Mouse (Mus musculus): ENCODE measurements around the gene Bphl. TPM values are rescaled to one million over a fixed set of nuclear protein-coding genes. Genes with fewer than 3 reads are reported as not detected.

Bphl gene
- 38.0 TPM for polyA plus RNA-seq (2017; shearing (Covaris generic))

DNA sequence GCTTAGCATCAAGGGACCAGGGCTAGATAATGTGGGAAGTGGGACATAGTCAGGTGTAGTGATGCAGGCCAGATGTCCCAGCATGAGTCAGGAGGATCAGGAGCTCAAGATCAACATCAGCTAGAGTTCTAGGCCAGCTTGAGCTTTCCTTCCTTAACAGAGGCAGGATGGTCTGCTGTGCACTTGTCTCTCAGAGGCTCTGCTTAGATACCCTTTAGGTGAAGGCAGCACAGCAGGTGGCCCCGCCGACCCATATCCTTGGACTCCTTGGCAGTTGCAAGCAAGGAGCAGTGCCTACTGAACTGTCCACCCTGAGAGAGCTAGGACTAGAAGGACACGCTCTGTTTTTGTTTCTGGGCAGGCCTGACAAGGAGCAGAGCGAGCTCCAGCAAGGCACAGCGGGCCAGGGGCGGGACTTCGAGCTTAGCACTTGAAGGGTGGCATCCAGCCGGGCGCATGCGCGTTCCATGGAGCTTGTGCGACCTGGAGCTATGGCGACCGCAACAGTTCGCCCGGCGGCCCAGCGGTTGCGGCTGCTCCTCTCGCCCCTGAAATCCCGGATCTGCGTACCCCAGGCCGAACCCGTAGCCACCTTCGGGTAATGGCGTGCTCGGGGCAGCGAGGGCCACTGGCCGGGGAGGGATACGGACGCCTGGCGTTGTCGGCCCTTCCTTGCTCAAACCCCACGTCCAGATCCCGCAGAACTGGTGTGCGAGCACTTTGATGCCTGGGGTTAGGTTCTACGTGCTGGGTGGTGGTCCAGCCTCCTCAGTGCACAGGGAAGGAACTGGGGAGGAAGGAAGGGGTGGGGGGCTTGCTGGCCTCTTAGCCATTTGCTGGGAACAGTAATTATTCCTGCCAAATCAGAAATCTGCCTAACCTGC is at the start of gene Bphl:
Gene Bphl, plus strand, starts transcription at position 426 of the 884 bp plus-strand sequence.

DNA sequence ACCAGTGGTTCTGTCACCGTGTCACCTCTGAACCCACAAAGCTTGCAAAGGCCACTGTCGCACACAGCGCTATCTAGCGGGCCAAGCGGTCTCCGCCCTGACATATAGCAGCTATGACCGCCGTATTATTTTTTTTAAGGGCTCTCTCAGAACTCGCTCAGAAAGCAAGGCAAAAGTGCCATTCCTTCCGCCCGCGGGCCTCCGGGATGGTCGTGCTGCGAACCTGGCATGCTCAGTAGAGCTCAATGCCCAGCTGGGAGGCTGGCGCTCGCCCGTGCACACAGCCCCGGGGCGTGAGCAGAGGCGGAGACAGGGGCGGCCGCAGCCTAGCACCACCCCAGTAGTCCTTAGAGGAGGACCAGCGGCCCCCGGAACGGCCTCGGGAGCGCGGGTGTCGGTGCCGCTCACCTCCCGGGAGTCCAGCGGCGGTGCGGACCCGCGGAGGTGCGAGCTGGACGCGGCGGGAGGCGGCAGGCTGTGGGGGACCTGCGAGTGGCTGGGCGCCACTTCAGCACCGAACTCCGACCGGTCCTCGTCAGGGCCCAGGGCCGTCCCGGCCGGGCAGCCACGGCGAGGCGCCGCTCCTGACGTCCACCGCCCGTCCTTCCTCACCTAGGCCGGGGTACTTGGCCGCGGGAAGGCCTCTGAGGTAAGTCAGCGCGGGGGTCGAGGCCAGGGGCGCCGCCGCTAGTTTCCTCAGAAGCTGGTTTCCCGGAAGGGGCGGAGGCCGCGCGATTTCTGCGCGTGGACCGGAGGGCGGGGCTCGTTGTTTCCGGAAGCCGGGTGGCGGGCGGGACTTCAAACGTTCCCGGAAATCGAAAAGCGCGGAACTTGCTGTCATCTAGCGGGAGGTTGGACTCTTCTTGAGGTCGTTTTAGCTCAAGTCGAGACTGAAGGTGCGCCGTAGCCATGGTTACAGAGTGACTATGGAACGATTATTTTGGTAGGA is 35.1 kb upstream of the Bphl start, which contains the start of the genes Ripk1 and Serpinb6a:
Gene Ripk1, plus strand, starts transcription at position 306 of the 949 bp plus-strand sequence.
Gene Serpinb6a, minus strand, starts transcription at position 737 of the 949 bp plus-strand sequence.

DNA sequence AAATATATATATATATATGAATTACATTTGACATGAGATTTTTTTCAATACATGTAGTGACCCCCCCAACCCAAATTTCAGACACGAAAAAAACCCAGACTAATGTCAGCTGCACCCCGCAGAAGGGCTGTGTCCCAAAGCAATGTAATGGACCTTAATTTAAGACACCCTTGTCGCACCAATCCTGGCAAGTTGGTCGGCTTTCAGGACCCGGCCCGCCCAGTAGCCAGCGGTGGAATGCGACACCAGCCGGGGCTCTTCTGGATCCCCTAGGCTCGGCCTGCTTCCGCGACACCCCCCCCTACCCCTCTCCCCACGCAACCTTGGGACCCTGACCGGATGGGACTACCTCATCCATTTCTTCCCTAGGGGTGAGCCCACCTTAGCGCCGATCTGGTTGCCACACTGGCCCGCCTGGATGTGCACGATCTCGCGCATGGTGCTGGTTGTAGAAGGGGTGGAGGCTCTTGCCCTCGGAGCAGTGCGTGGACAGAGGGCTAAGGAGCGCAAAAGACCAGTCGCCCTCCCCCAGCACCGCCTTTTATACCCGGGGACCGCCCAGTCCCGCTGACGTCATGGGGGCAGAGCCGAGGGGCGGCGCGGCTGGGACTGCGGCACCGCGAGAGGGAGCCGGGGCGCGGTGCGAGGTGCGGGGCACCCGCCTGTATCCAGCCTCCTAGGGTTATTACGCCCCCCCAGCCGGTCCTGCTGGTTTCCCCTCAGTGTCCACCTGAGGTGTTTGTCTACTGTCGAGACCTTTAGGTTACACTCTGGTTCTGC is 40.3 kb downstream of the Bphl start, which contains the start of gene Tubb2a:
Gene Tubb2a, minus strand, starts transcription at position 516 of the 780 bp plus-strand sequence.

Other genes starting within 250 kb of the Bphl start
- gene Serpinb6e, start 194.2 kb upstream of the Bphl start, polyA plus RNA-seq (2017; shearing (Covaris generic)): not detected
- not detected for gene Serpinb6c, start 131.9 kb upstream of the Bphl start, polyA plus RNA-seq (2017; shearing (Covaris generic))
- gene Nqo2, start 72.9 kb upstream of the Bphl start, polyA plus RNA-seq (2017; shearing (Covaris generic)): 8.8 TPM
- gene Ripk1, start 35.2 kb upstream of the Bphl start, polyA plus RNA-seq (2017; shearing (Covaris generic)): 26.6 TPM
- gene Serpinb6a, start 34.8 kb upstream of the Bphl start, polyA plus RNA-seq (2017; shearing (Covaris generic)): 40.5 TPM
- 26.7 TPM for gene Tubb2a, start 40.4 kb downstream of the Bphl start, polyA plus RNA-seq (2017; shearing (Covaris generic))
- 0.72 TPM for gene Tubb2b, start 92.9 kb downstream of the Bphl start, polyA plus RNA-seq (2017; shearing (Covaris generic))
- 64.9 TPM for gene Psmg4, start 125.4 kb downstream of the Bphl start, polyA plus RNA-seq (2017; shearing (Covaris generic))